Mouse (Mus musculus): ENCODE measurements around the gene Rint1.

DNA sequence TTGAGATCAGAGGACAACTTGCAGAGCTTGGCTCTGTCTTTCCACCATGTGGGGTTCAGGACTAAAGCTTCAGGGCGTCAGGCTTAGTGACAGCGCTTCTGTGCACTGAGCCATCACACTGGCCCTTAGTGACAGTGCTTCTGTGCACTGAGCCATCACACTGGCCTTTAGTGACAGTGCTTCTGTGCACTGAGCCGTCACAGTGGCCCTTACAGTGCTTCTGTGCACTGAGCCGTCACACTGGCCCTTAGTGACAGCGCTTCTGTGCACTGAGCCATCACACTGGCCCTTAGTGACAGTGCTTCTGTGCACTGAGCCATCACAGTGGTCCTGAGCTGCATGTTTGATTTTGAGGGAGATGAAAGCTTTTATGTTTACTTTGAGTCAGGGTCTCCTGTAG, 27.3 kb downstream of the Rint1 start:
- no peak for TF ChIP-seq POLR2A (IDR thresholded peaks at IDR 0.05; ENCODE audit: low read depth, low read length)
- no peak for TF ChIP-seq CTCF (conservative IDR thresholded peaks at IDR 0.05; ENCODE audit: insufficient read depth, insufficient read length, low read depth, low read length)
